Mouse (Mus musculus): ENCODE measurements around the gene Nfkbia.

DNA sequence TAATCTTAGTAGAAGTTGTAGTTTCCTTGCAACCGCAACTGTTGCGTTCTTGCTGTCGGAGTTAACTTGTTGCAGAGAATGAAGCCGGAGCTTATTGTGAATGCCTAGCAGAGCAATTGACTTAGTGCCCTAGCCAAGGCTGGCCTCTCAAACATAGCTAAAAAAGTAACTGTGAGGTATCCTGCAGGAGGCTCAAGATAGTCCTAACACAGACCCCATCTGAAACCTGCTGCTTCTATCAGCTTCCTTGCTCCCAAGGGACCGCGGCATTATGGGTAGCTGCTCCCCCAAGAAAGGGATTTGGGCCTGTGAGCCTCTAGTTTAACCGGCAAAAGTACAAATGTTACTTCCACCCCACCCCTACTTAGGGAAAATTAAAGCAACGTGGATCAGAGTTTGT lies 934 bp upstream of the Nfkbia start:
- TF ChIP-seq CTCF (conservative IDR thresholded peaks at IDR 0.05; ENCODE audit: low read length) (no peak), POU5F1 (IDR thresholded peaks at IDR 0.05; ENCODE audit: borderline replicate concordance, low read length) (no peak)
